Mouse (Mus musculus) monocyte, adult 5-6 weeks (primary cell): ENCODE results near the gene Vmn1r12. TPM values are rescaled to one million over a fixed set of nuclear protein-coding genes. Genes with fewer than 3 reads are reported as not detected.
"Not testable (repeated sequence)": the region's sequence is repeated elsewhere in the genome, so short reads cannot be mapped to it uniquely, and the experiment has no call there.

Experiments used
- ATAC-seq: fragments of 153-309, 156-312 bp; replicated peaks from 2 replicates; pipeline ENCODE4 v1.8.0; 2017; ENCODE audit warnings: mild to moderate bottlenecking; ENCODE audit not compliant: low TSS enrichment, insufficient number of reproducible peaks, severe bottlenecking, poor library complexity, low FRiP score
- total RNA-seq: library from RNA; stranded (forward); fragments of 200-1000, 200-491, 200-594 nt; gene quantifications from 3 replicates; pipeline ENCODE4 v1.2.3, GENCODE M21; 2017

Gene Vmn1r12
- not detected in 3 replicates for total RNA-seq

- ATAC-seq: no peak
Measured at GRCm38 (mm10) chr6:57156619-57157018, at the start of gene Vmn1r12. Gene Vmn1r12, plus strand, starts transcription at chr6:57156919.

GRCm38 (mm10) chr6:57109154-57109553 lies 47.6 kb upstream of the Vmn1r12 start, which contains the start of gene Vmn1r10:
Gene Vmn1r10, plus strand, starts transcription at chr6:57109454.
- no peak for ATAC-seq

GRCm38 (mm10) chr6:57133155-57133554 lies 23.6 kb upstream of the Vmn1r12 start, which contains the start of gene Vmn1r11:
Gene Vmn1r11, plus strand, starts transcription at chr6:57133455.
- ATAC-seq: no peak

GRCm38 (mm10) chr6:57190016-57190415 lies 33.3 kb downstream of the Vmn1r12 start:
- not testable (repeated sequence) for ATAC-seq

GRCm38 (mm10) chr6:57202990-57203389 lies 46.3 kb downstream of the Vmn1r12 start, which contains the start of gene Vmn1r13:
Gene Vmn1r13, plus strand, starts transcription at chr6:57203290.
- not testable (repeated sequence) for ATAC-seq

Other genes starting within 250 kb of the Vmn1r12 start
- gene Nt5c3, start 233.0 kb upstream of the Vmn1r12 start, total RNA-seq: 38.6 to 88.2 TPM (median 56.0 TPM) in 3 replicates
- gene Vmn1r4, start 232.9 kb upstream of the Vmn1r12 start, total RNA-seq: 0.19 TPM in 2 of 3 replicates, not detected in the other
- not detected in 3 replicates for gene Vmn1r5, start 186.6 kb upstream of the Vmn1r12 start, total RNA-seq
- not detected in 3 replicates for gene Vmn1r6, start 159.7 kb upstream of the Vmn1r12 start, total RNA-seq
- 0.58 TPM in 1 of 3 replicates, not detected in the others for gene Vmn1r7, start 131.6 kb upstream of the Vmn1r12 start, total RNA-seq
- not detected in 3 replicates for gene Vmn1r8, start 124.6 kb upstream of the Vmn1r12 start, total RNA-seq
- gene Vmn1r9, start 90.1 kb upstream of the Vmn1r12 start, total RNA-seq: not detected in 3 replicates
- gene Vmn1r10, start 47.5 kb upstream of the Vmn1r12 start, total RNA-seq: not detected in 3 replicates
- not detected in 3 replicates for gene Vmn1r11, start 23.5 kb upstream of the Vmn1r12 start, total RNA-seq
- 0.10 TPM in 1 of 3 replicates, not detected in the others for gene Vmn1r13, start 46.4 kb downstream of the Vmn1r12 start, total RNA-seq
- gene Vmn1r14, start 74.8 kb downstream of the Vmn1r12 start, total RNA-seq: not detected in 3 replicates
- gene Vmn1r15, start 101.0 kb downstream of the Vmn1r12 start, total RNA-seq: not detected in 3 replicates
- not detected in 3 replicates for gene Vmn1r16, start 172.6 kb downstream of the Vmn1r12 start, total RNA-seq
- gene Vmn1r17, start 206.8 kb downstream of the Vmn1r12 start, total RNA-seq: not detected in 3 replicates
- gene Vmn1r18, start 238.9 kb downstream of the Vmn1r12 start, total RNA-seq: not detected in 3 replicates
- not detected in 3 replicates for gene Vmn1r19, start 246.9 kb downstream of the Vmn1r12 start, total RNA-seq